Mouse (Mus musculus) E14TG2a.4 (cell line): ENCODE data around the gene Spag8.

ENCODE experiments used
- CTCF ChIP-seq: conservative IDR thresholded peaks from 2 replicates; pipeline ENCODE4 v1.5.1; 2014; ENCODE audit warnings: low read length
- NANOG ChIP-seq: IDR thresholded peaks from 2 replicates; pipeline ENCODE4 v1.6.1; 2014; ENCODE audit warnings: borderline replicate concordance, low read length, mixed read lengths

DNA sequence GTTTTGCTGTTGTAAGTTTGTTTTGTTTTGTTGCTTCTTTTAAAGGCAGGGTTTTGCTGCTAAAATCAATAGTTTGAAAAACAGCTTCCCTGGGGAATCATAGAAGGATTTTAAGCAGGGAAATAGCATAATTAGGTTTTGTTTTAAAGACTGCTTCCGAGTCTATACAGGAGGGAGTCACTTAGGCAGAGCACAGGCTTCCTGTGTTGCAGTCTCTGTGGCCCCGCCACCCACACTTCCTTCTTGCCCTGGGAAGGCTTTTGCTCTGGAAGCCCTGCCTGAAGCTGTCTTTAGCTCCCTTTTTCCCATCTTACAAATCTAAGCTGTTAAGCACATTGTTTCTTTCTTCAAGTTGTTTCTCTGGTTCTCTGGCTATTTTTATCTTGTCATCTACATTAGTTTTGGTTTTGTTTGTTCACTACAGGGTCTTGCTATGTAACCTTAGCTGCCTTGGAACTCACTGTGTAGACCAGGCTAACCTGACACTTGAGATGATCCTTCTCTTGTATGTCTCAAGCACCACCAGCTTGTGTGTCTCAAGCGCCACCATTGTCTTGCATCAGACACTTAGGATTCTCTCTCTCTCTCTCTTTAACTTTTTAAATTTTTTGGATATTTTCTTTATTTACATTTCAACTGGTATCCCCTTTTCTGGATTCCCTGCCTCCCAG is 40.2 kb downstream of the Spag8 start:
- no peak for TF ChIP-seq CTCF
- TF ChIP-seq NANOG: no peak
